Mouse (Mus musculus) adrenal gland, postnatal 14 days (tissue): Measurements from ENCODE around the gene C1qtnf6. TPM values are rescaled to one million over a fixed set of nuclear protein-coding genes. Genes with fewer than 3 reads are reported as not detected.

Experiments
- DNase-seq: peaks from one replicate; pipeline ENCODE4 v3.0.0; 2021; ENCODE audit warnings: mixed read lengths
- total RNA-seq: library from RNA; stranded (reverse); gene quantifications from 2 replicates; pipeline ENCODE4 v1.2.3, GENCODE M21; 2021

Gene C1qtnf6
- total RNA-seq, 1 experiment from 2014 or later: 53.4 TPM

DNA sequence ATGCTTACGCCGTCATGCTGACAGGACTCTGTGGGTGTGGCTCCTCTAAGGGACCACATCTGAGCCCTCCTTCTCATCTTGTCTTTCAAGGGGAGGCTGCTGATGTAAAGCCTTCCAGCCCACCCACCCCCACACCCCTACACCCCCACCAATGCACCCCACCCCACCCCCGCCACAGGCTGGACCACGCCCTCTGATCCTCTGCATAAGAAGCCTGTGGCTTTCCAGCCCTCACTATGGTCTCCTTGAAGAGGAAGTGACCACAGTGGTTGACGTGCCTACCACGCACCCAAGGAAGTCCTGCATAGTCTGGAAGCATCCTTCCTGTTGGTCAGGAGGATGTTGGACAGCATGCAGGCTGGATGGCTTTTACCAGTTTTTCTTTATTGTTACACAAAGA lies 15.5 kb downstream of the C1qtnf6 start:
- DNase-seq: no peak

DNA sequence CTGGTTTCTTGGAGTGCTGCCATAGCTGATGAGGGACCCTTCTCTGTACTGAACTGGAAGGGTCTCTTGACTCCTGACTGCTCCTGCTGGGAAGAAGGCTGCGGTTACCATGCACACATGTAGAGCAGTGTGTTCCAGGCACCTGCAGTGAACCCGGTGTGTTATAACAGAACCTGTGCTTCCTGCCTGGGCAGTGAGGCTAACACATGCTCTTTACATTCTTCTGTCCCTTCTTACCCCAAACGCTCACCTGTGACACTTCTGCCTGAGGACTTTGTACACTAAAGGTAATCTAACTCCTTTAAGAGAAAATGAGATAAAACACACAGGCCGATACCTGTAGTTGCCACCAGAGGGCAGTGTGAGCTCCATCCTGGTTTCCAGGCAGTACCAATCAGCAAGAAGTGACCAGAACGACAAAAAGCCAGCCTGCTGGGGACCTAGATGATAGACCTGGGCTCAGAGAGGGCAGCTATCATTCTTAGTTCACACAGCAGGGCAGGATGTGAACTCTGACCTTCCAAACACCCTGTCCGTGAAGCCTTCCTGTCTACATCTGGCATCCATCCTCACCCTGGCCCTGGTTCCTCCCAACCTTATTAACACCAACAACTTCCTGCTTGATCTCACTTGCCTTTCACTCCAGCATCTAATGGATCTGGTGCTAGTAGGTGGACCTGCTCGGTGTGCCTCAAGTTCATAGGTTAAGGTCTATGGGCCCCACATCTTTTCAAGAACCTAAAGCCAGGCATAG lies 16.6 kb downstream of the C1qtnf6 start:
- peak; percentile 87 for DNase-seq

DNA sequence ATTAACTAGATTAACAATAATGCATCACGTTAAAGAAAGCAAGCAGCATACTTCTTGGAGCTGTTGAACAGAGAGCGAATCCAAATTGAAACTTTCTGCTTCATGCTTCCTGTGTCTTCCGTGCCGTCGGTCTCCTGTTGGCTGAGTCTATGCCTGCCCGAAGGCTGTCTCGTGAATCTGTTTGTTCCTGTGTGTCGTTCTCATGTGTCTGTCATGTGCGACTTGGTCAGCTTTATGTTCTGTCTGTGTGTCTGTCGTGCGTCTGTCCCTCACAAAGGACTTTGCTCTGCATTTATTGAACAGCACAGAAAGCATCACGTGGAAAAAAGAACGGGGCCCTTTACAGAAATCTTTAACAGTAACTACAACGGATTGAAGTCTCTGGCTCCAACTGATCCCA lies 18.2 kb downstream of the C1qtnf6 start:
- DNase-seq: no peak

- DNase-seq: no peak
Observed at GRCm38 (mm10) chr15:78511951-78512350, 19.3 kb downstream of the C1qtnf6 start.

GRCm38 (mm10) chr15:78510736-78511135 lies 20.5 kb downstream of the C1qtnf6 start:
- DNase-seq: no peak

GRCm38 (mm10) chr15:78510121-78510576 lies 21.1 kb downstream of the C1qtnf6 start:
- no peak for DNase-seq

GRCm38 (mm10) chr15:78509297-78509899 lies 21.8 kb downstream of the C1qtnf6 start:
- DNase-seq: no peak

DNA sequence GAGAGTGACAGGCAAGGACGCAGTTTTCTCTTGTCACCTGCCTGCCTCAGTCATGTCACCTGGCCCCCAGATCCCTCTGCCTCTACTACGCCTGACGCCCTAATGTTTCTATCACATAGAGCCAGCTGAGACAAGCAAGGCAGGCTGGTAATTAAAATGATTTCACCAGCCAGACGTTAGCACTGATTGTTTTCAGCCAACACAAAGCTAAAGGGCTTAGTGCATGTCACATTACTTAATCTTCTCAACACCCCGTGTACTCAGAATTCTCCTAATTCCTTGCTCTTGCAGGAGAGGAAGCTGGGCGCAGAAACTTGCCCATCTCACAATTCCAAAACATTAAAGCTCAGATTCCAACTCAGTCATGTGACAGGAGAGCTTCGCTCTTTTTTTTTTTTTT lies 22.8 kb downstream of the C1qtnf6 start:
- no peak for DNase-seq

DNA sequence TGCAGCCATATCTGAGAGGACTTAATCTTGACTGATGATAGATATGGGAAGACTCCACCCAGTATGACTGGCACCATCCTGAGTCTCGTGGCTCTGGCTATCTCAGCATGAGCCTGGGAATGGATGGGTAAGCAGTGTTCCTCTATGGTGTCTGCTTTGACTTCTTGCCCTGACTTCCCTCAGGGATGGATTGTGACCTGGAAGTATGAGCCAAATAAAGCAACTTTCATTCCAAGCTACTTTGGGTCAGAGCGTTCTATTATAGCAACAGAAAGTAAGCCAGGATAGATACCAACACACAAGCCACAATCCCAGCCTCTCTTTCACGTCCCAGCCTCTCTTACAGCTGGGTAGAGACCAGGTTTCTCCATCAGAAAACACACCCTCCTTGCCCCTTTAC lies 25.7 kb downstream of the C1qtnf6 start:
- no peak for DNase-seq

GRCm38 (mm10) chr15:78504816-78505215 lies 26.4 kb downstream of the C1qtnf6 start:
- no peak for DNase-seq

GRCm38 (mm10) chr15:78504013-78504412 lies 27.2 kb downstream of the C1qtnf6 start:
- DNase-seq: no peak

DNA sequence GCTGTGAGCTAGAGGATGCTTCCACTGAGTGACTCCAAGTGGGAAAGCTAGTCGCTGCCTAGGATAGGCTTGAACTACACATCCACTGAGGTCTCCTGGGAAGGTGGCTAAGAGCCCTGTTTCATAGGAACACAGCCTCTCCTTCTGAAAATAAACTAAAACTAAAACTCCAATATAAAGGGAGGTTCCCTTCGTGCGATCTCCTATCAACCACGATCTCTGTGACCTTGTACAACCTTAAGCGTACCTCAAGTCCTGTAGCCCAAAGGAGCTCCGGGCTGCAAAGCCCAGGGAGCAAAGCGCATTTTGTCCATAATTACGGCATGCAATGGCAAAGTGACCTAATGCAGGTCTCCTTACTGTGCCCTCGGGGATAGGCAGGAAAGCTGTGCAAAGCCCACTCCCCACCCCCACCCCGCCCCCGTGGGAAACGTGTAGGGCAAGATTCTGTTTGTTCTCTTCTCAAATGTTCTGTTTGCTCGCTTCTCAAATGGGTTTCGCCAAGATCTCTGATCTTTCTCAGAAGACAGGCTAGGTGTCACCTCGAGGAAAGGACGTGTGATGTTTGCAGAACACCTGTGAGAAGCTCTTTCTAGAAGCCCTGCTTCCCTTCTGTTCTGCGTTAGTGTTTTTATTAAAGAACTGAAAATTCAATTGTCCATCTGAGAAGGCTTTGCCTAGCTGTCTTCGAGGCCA lies 28.6 kb downstream of the C1qtnf6 start:
- DNase-seq: no peak

GRCm38 (mm10) chr15:78494968-78495406 lies 36.2 kb downstream of the C1qtnf6 start, which contains the start of gene Il2rb:
Il2rb (minus strand) TSS chr15:78495271.
- DNase-seq: no peak

DNA sequence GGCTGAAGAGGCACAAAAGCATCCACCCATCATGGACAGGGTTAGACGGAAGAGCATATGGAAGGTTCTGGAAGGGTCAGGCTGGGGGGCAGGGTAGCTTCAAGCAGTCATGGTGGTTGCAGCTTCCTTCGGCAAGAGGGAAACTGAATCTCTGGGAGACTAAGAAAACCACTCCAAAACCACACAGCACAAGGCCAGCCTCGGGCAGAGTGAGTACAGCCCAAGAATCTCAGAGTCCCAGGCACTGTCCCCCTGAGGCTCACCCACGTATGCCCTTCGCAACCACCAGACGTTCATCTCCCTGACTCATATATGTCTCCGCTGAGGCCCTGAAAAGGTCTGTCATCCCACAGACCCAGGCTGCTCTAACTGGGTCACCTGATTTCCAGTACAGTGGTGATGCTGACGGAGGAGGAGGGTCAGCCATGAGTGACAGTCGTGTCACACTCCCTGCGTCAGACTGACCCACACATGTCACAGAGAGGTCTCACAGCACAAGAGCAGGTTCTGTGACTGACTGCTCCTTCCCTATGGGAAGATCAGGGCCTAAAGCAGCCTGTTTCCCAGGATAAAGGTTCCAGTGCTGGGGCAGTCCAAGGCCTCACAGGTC lies 37.7 kb downstream of the C1qtnf6 start:
- DNase-seq: peak; percentile 46

GRCm38 (mm10) chr15:78491301-78491700 lies 39.9 kb downstream of the C1qtnf6 start:
- no peak for DNase-seq

- no peak for DNase-seq
Observed at GRCm38 (mm10) chr15:78489906-78490305, 41.3 kb downstream of the C1qtnf6 start.

DNA sequence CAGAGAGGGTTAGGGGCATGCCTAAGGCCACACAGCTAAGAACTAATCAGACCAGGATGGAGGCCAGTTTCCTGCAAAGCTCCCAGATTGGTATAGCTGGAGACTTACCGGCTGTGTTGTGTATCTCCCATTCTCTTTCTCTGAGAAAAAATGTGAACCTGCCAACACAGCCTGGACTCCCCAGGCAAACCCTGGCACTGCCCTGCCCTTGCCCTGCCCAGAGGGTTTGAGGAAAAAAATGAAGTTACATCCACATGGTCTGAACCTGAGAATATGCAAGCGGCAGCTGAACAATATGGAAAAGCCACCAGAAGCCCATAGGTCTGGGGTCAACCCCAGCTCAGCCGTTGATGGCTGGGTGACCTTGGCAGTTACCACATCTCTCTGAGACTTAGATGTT lies 42.0 kb downstream of the C1qtnf6 start:
- DNase-seq: no peak

DNA sequence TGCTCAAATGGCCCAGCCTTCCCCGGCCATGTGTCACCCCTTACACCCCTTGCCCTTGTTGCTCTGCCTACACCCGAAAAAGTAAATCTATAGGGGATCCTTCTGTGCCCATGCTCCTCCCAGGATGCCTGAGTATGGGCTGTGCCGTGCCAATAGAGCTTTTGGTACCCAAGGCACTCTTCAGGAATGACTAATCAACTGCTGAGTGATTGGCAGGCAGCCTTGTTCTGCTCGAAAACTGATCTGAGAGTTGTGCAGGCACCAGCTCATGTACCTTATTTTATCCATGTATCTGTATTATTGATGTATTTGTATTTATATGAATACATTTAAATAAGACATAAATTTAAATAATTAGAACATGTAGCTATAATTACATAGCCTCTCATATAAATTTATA lies 44.1 kb downstream of the C1qtnf6 start:
- no peak for DNase-seq

- DNase-seq: no peak
Observed at GRCm38 (mm10) chr15:78486564-78486963, 44.7 kb downstream of the C1qtnf6 start.

DNA sequence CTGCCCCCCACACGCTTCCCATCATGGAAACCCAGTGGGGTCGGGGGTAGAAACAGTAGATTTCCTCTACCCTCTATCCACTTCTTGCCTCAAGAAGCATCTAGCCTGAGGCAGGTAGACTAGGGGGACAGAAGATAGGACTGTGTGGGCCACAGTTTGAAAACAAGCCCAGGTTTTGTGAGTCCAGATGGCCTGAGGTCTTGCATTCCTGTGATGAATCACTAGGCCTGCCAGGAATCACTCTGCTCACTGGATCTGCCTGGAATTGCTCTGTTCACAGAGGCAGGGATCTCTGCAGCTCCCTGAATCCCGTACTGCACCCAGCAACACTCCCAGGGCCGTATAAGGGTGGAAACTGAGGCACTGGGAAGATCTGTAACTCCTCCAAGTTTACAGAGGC lies 47.9 kb downstream of the C1qtnf6 start:
- no peak for DNase-seq

GRCm38 (mm10) chr15:78482518-78482917 lies 48.7 kb downstream of the C1qtnf6 start:
- peak; percentile 60 for DNase-seq

DNA sequence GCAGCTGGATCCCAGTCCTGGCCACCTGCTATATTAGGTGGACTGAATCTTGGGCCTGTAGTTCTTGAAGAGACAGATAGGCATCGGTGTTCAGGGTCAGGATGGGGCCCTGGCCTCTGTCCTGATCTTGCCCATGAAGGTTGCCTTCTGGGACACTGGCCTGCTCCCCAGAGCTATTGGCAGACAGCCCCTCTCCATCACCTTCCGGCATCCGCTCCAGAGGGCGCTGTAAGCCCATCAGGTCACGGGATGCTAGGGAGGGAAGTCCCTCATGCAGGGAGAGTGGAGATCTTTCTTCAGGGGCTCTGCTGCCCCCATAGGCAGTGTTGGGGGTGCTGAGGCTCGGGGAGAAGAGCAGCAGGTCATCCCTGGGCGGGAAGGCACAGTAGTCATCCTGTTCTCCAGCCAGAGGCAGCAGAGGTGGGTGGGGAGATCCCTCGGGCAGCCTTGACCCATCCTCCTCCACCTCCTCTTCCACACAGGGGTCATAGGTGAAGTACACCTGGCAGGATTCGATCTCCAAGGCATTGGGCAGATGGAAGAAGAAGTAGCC lies 49.7 kb downstream of the C1qtnf6 start:
- DNase-seq: peak; percentile 56
